Mouse (Mus musculus) lung, postnatal 25 days (tissue): ENCODE measurements around the gene Pgpep1.
A peak's percentile ranks its signal among the peaks of the same experiment; 100 is the strongest.

Source experiments
- DNase-seq: peaks from one replicate; pipeline ENCODE4 v3.0.0; 2022; ENCODE audit warnings: low spot score

The Pgpep1 gene

GRCm38 (mm10) chr8:70660273-70660725, at the start of gene Pgpep1:
TSS of gene Pgpep1 (minus strand) at chr8:70660388.
- peak; percentile 62 for DNase-seq

- no peak for DNase-seq
Observed at GRCm38 (mm10) chr8:70709794-70710193, 49.6 kb upstream of the Pgpep1 start.

DNA sequence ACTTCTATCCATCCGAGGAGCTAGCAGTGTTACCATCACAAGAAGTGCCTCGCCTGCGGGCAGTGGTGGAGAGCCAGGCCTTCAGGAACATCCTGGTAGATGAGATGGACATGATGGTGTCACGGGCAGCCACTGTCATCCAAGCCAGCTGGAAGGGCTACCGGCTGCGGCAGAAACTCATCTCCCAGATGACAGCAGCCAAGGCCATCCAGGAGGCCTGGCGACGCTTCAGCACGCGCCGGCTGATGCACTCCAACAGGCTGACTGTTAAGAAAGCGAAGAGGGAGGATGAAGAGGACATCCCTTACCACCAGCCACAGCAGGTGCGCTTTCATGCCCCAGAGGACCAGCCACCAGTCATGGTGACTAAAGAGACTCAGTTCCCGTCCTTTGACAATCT, 48.1 kb upstream of the Pgpep1 start:
- DNase-seq: no peak

GRCm38 (mm10) chr8:70703287-70703686, 43.1 kb upstream of the Pgpep1 start, which contains the start of gene Iqcn:
TSS of gene Iqcn (plus strand) at chr8:70703457.
- no peak for DNase-seq

DNA sequence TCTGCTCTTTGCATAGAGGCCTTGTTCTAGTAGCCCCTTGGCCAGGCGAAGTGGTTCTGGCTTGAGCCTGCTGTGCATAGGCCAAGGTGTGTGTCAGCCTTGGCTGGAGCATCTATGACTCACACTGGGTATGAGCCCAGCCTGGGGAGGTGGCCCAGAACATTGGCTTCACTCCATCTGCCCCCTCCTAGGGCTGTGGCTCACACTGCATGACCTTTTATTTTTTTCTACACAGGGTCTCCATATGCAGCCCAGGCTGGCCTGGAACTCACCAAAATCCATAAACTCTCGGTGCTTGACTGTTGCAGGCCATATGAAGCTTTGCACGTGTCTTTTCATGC, 42.6 kb upstream of the Pgpep1 start:
- DNase-seq: peak; percentile 69

DNA sequence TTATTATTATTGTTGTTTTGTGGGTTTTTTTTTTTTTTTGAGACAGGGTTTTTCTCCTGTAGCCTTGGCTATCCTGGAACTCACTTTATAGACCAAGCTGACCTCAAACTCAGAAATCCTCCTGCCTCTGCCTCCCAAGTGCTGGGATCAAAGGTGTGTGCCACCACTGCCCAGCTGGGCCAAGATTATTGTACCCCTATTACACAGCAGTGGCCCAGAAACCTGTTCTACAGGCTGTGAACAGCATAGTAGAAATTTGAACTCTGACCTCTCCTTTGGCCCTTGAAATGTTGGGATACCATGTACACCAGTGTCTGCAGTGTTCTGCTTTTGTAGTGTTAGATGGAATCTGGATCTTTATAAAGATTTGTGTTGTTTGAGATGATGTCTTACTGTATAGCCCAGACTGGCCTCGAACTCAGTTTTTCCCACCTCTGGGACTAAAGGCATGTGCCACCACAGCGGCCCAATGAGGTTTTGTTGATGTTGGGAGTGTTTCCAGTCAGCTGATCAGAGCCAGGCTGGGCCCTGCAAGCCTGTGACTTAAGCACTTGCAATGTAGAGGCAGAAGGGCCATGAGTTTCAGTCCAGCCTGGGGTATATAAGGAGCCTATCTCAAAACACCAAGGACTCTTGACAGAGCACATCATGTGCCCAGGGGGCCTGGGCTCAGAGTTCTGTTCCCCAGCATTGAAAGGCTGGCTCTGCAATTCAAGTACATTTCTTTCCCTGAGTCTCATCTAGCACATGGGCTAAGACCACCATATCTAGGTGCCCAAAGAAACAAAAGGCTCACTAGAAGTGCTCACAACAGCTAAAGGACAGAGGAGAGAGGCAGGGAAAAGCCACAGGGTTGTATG, 42.0 kb upstream of the Pgpep1 start:
- DNase-seq: no peak

DNA sequence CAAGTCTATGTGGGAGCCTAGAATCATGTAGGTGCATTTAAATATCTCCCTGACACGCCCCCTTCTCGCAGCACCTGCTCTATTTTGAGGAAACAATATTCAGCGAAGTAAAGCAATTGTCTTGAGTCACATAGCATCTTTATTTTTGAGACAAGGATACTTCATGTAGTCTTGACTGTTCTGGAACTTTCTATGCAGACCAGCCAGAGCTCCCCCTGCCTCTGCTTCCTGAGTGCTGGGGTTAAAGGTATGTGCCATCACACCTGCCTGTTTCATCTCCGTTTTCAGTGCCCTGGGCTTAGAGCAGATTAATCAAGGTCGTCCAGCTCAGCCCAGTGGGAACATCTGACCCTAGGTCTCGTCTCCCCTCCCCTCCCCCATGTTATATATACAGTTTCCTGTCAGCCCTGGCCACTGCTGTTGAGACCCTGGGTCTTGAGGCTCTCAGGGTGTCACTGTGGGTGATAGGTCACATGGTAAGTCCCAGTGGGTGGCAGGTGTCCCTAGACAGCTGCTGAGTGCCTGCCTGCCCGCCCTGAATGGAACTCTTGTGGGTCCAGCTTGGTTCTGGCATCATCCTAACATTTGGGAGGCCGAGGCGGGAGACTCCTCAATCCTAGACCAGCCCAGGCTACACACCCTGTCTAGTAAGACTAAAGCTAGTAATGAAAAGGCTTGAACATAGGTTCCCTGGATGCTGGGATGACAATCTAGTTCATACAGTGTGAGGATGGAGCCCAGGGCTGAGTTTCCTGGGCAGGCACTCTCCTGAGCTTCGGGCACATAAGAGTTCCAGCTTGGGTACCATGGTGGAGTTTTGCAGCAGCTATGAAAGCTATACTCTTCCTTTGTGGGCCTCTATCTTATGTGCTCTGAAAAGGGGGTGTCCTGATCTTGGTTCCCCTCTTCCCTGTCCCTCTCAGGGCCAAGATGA, 41.1 kb upstream of the Pgpep1 start:
- DNase-seq: no peak

DNA sequence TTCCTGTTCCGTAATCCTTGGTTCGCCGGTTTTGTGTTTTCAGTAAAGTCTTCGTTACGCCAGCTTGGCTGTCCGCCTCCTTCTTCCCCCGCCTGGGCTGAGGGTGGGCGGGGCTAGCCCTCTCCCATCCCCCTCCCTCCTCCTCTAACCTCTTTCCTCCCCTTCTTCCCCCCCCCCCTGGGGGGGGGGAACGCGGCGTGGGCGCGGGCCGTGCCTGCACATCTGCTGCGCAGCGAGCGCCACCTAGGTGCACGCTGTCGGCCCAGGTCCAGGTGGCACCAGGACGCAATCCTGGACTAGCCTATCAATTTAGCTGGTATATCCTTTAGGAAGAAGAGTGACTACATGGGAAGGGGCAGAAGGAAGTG, 40.4 kb upstream of the Pgpep1 start:
- DNase-seq: peak; percentile 92

- DNase-seq: peak; percentile 80
Observed at GRCm38 (mm10) chr8:70699834-70700554, 39.8 kb upstream of the Pgpep1 start.

- no peak for DNase-seq
Observed at GRCm38 (mm10) chr8:70699116-70699833, 39.1 kb upstream of the Pgpep1 start.

DNA sequence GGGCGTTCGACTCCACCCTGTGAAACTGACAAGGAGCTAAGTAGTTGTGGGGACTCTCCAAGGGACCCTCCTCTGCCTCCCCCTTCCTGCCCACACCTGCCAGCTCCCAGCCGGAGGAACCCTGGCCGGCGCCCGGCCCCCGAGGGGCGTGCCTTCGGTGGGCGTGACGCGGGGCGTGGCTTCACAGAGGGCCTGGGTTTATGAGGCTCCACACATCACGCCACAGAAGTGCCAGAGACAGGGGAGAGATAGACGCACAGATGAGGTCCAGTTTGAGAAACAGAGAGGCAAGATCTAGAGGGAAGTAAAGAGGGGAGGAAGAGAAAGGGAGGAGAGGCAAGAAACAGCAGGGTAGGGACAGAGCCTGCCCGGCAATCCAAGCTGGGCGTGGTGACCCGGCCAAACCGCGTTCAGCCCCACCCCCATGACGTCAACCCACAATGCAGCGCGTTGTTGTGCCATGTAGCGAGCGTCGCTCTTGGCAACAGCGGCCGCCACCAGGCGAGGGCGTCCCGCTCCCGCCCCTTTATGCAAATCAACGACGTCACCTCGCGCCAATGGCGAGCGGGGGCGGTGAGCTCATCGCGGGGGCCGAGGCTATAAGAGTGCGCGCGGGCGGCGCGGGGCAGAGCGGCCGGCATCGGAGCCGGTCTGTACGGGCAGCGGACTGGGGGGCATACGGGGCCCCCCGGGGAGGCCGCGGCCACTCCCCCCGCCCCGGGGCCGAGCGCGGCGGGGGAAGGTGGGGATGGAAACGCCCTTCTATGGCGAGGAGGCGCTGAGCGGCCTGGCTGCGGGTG, 38.3 kb upstream of the Pgpep1 start, which contains the start of gene Jund:
Gene Jund, plus strand, starts transcription at position 640 of the 800 bp plus-strand sequence.
- peak; percentile 99 for DNase-seq

DNA sequence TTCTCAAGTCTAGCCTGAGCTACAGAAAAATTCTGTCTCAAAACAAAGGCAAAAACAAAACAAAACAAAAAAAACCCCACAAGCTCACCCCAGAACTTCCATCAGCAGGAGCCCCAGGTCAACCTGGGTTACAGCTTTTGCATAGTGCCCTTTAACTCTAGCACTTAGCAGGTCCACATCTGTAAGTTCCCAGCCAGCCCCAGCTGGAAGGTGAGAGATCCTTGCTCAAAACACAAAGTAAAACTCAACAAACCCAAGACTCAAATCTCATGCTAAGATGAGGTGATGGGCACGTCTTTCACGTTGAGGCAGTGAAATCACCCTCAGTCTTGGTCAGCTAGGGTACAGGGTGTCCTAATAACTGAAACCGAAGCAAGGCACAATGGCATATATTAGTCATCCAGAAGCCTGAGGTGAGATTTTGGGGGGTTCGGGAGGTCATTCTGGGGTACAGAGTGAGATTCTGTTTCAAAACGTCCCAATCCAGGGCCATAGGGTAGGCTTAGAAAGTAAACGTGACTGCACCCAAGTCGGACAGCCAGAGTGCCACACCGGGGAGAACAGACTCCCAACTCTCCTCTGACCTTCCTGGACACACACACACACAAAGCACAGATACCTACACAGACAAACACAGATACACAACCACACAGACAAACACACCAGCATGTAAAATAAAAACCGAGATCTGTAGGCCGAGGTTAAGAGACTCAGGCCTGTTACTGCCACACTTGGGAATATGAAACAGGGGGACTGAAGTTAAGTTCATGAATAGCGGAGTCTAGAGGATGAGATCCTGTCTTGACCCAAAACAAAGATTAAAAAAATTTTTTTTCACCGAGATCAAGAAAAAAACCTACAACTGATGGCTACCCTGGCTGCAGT, 37.4 kb upstream of the Pgpep1 start:
- DNase-seq: no peak

GRCm38 (mm10) chr8:70696946-70697345, 36.8 kb upstream of the Pgpep1 start:
- DNase-seq: no peak

DNA sequence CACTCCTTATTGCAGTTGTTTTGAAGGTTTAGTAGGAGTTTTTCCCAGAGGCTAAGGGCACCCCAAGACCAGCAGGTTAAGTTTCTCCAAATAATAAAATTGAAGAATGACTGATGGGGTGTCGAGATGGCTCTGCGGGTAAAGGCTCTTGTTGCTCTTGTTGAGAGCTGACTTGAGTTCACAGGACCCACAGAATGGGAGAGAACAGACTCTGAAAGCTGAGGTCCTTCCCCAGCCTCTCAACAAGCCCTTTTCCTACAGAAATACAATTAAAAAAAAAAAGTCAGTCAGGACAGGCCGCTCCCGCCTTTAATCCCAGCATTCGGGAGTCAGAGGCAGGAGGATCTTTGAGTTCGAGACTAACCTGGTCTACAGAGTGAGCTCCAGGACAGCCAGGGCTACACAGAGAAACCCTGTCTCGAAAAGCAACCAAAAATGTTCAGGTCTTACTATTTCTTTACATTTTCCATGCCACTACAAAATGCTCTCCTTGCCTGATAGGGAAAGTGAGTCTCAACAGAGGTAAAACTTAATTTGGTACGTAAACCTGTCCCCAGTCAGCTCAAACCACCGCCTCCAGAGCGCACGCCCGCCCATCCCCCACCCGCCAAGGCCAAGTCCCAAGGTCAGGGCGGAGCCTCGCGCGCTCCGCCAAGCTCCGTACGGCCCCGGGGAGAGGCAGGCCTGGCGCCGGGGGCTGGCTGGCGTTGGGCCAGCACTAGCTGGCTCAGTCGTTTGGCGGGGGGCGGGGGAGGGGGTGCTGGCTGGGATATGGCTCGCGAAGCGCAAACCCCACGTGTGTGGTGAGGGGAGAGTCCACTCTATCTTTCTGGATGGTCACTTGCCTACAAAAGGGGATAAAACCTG, 36.1 kb upstream of the Pgpep1 start:
- peak; percentile 79 for DNase-seq

DNA sequence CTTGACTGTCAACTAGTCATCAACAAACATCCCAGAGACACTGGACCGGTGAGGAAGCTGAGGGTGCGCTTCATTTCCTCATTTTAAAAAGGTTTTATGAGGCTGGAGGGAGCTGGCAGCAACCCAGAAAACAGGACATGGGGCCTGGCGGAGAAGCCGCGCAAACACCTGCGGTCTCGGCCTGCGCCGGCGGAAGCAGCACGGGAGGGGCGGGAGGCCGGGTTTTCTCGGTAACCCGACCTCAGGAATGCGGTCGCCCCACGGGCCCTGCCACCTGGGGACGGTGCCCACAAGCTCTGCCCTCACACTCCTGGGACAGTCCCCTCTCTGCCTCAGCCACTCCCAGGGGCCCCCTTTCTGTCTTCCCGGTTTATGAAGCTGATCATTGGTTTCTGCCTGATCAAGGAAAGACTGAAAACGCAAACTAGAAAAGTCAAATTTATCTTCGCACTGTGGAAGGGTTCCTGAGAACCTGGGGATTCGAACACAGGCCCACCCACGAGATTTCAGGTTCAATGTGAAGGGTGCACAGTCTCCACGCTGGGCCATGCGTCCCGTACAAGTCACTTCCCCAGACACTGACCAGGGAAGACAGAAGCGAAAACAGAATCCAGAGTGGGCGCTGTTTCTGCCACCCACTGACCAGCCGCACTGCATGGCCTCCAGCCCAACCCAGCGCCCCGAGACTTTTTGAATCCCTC, 35.3 kb upstream of the Pgpep1 start:
- peak; percentile 82 for DNase-seq

DNA sequence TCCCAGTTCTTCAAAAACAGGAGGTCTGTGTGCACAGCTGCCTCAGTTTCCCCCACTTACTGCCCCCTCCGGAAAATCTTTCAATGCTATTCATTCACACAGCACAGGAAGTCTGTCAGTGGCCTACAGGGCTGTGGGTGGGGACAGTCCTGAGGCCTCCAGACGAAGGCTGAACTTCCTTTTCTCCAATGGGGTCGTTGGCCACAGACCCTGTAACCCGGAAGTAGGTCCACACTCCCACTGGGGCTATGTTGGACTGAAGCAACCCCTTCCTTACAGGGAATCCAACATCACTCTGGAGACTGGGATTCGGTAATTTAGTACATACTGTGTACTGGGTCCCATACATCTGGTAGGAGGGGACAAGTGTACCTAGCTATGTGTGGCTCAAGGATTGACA, 33.4 kb upstream of the Pgpep1 start:
- no peak for DNase-seq

GRCm38 (mm10) chr8:70691727-70692231, 31.6 kb upstream of the Pgpep1 start:
- DNase-seq: no peak

GRCm38 (mm10) chr8:70691230-70691629, 31.0 kb upstream of the Pgpep1 start:
- no peak for DNase-seq
